In the genomic region with DNA sequence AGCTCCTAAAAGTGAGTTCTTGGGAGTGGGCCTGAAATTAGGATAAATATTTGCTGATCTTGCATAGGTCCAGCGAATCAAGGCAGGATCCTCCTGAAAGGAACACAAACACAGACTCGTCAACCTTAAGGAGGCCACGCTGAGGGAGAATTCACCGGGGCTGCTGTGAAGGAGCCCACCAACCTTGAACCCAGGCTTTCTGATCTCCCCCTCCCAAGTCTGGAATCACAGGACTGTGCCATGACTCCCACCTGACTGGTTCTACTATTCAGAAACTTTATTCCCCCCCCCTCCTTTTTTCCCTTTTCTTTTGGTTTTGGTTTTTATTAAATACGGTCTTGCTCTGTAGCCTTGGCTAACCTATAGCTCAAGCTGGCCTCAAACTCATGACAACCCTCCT, we compare ENCODE assay signal across 21 mouse cellular contexts. TPM values are rescaled to one million over a fixed set of nuclear protein-coding genes. Genes with fewer than 3 reads are reported as not detected.
DNase-seq lines count a peak whose midpoint lies in the region; ATAC-seq and TF ChIP-seq lines count a peak whose summit lies in the region.
"Had no signal": no experiment of that assay in that cellular context is flagged by ENCODE, and none has a peak within 500 bp of the region (broad histone marks: within the 10 kb centered on the region; RNA-seq: fewer than 3 reads in every experiment).

No protein-coding gene starts in this region.

- no peaks in the 10 kb centered on the region for H3K27me3 ChIP-seq in heart, adult 2 months (ENCODE audit: control insufficient read depth, insufficient read depth, low read length)
- H3K27me3 ChIP-seq in heart, embryonic 10.5 days (ENCODE audit: insufficient read depth, poor library complexity, severe bottlenecking), result no peaks in the 10 kb centered on the region
- no peaks in the 10 kb centered on the region for H3K27me3 ChIP-seq in midbrain, embryonic 11.5 days (ENCODE audit: control insufficient read depth, insufficient read depth, low read length)
- H3K27me3 ChIP-seq in midbrain, embryonic 14.5 days (ENCODE audit: control insufficient read depth, insufficient read depth, low read length), result no peaks in the 10 kb centered on the region
- H3K27me3 ChIP-seq: CH12.LX, Patski had no signal

- H3K9me3 ChIP-seq in heart, embryonic 10.5 days, result no peaks in the 10 kb centered on the region
- H3K9me3 ChIP-seq in midbrain, embryonic 11.5 days (ENCODE audit: control insufficient read depth, low read length), result no peaks in the 10 kb centered on the region
- H3K9me3 ChIP-seq in midbrain, embryonic 14.5 days (ENCODE audit: control insufficient read depth, low read length), result no peaks in the 10 kb centered on the region
- H3K9me3 ChIP-seq: G1E had no signal

- WGBS in heart, adult 2 months, result 87% methylated on average over 5 of the region's 5 CpGs
- WGBS in heart, embryonic 10.5 days, result 88% methylated on average over 5 of the region's 5 CpGs
- WGBS in midbrain, embryonic 11.5 days, result 89% methylated on average over 5 of the region's 5 CpGs
- 94% methylated on average over 5 of the region's 5 CpGs for WGBS in midbrain, embryonic 14.5 days

- TF ChIP-seq CTCF in heart, adult 2 months (IDR thresholded peaks at IDR 0.05), result no peak

- DNase-seq in heart, adult 11 months, result peak; percentile 53
- no peak for DNase-seq in heart, adult 2 months
- peak; percentile 54 for DNase-seq in heart, embryonic 10.5 days (ENCODE audit: low spot score)
- no peak for DNase-seq in heart, postnatal 25 days (ENCODE audit: low spot score)
- peak; percentile 57 for DNase-seq in midbrain, embryonic 11.5 days (ENCODE audit: low spot score, missing footprints)
- no peak for DNase-seq in midbrain, embryonic 14.5 days
- DNase-seq: adrenal gland, adult 2 months; adrenal gland, adult 8-10 months; adrenal gland, postnatal 10 days; adrenal gland, postnatal 14 days; adrenal gland, postnatal 25 days; adrenal gland, postnatal 36 days; B cell, adult 2 months; cerebellum, adult 11 months; cerebellum, adult 11-12 months; cerebellum, adult 18-20 months had no signal

- H3K9ac ChIP-seq in heart, adult 2 months (ENCODE audit: low read depth, low read length), result no peak overlapping the region
- no peak overlapping the region for H3K9ac ChIP-seq in midbrain, embryonic 11.5 days (ENCODE audit: low read length)
- H3K9ac ChIP-seq in midbrain, embryonic 14.5 days (replicated peaks; ENCODE audit: low read length), result no peak overlapping the region

- no peak for ATAC-seq in midbrain, embryonic 11.5 days (ENCODE audit: low FRiP score)
- no peak for ATAC-seq in midbrain, embryonic 14.5 days (ENCODE audit: low FRiP score, low TSS enrichment)
- ATAC-seq: activated CD4-positive, CD25-positive, alpha-beta regulatory T cell, adult 4 months; CD4-positive, CD25-positive, alpha-beta regulatory T cell, adult 4 months; Patski had no signal

- H3K27ac ChIP-seq in heart, adult 2 months, result no peak overlapping the region
- H3K27ac ChIP-seq in heart, embryonic 10.5 days, result no peak overlapping the region
- H3K27ac ChIP-seq in midbrain, embryonic 11.5 days (ENCODE audit: low read depth, low read length), result no peak overlapping the region
- no peak overlapping the region for H3K27ac ChIP-seq in midbrain, embryonic 14.5 days (replicated peaks; ENCODE audit: low read depth, low read length)

- intact Hi-C loops in heart, adult 2 months (cut with DNase I), result no loop called here
- intact Hi-C loops in heart, postnatal 25 days (cut with DNase I), result no loop called here

- peaks cover 17% of the 10 kb centered on the region for H3K36me3 ChIP-seq in heart, adult 2 months (ENCODE audit: control insufficient read depth, insufficient read depth, low read length)
- H3K36me3 ChIP-seq in heart, embryonic 10.5 days, result peaks cover 47% of the 10 kb centered on the region
- H3K36me3 ChIP-seq in midbrain, embryonic 11.5 days (ENCODE audit: control insufficient read depth, insufficient read depth, low read length), result peaks cover 15% of the 10 kb centered on the region
- H3K36me3 ChIP-seq in midbrain, embryonic 14.5 days (ENCODE audit: control insufficient read depth, insufficient read depth, low read length), result peaks cover 25% of the 10 kb centered on the region

- no peak overlapping the region for H3K4me2 ChIP-seq in midbrain, embryonic 11.5 days
- H3K4me2 ChIP-seq in midbrain, embryonic 14.5 days (ENCODE audit: low read length), result no peak overlapping the region

- H3K4me3 ChIP-seq in heart, adult 2 months, result no peak overlapping the region
- H3K4me3 ChIP-seq in heart, embryonic 10.5 days, result no peak overlapping the region
- H3K4me3 ChIP-seq in midbrain, embryonic 11.5 days (ENCODE audit: low read depth, low read length), result no peak overlapping the region
- no peak overlapping the region for H3K4me3 ChIP-seq in midbrain, embryonic 14.5 days (replicated peaks; ENCODE audit: low read depth, low read length)

- H3K79me2 ChIP-seq in heart, adult 2 months (replicated peaks; ENCODE audit: control insufficient read depth, insufficient read depth, low read length), result no peaks in the 10 kb centered on the region; the same call in 1 of the 2 replicates

- peaks cover 9% of the 10 kb centered on the region for H3K4me1 ChIP-seq in heart, adult 2 months (ENCODE audit: control insufficient read depth, insufficient read depth, low read length)
- peaks cover 15% of the 10 kb centered on the region; the same call in 1 of the 2 replicates for H3K4me1 ChIP-seq in heart, embryonic 10.5 days
- H3K4me1 ChIP-seq in midbrain, embryonic 11.5 days (ENCODE audit: control insufficient read depth, insufficient read depth, low read length), result peaks cover 5% of the 10 kb centered on the region; the same call in 1 of the 2 replicates
- peaks cover 10% of the 10 kb centered on the region for H3K4me1 ChIP-seq in midbrain, embryonic 14.5 days (ENCODE audit: control insufficient read depth, insufficient read depth, low read length)

- no peak for TF ChIP-seq EP300 in heart, adult 2 months (IDR thresholded peaks at IDR 0.05; ENCODE audit: insufficient read depth, low read depth, low read length)

- TF ChIP-seq POLR2A in heart, adult 2 months (IDR thresholded peaks at IDR 0.05; ENCODE audit: insufficient read depth, low read depth, low read length), result no peak

RNA-seq across cellular contexts. Expression of gene Ndufb4, which starts 5.2 kb away (rescaled TPM):
- total RNA-seq in heart, adult 2 months (2021), result 100 to 1,000 TPM; 188 to 216 TPM
- polyA plus RNA-seq in heart, adult 2 months (2012; rRNA removed), result 162 and 185 TPM in 2 replicates
- polyA plus RNA-seq in heart, embryonic 10.5 days (2016; fragmentation: Nextera tagmentation; extraction: Ambion mirVana), result 61.3 and 67.0 TPM in 2 replicates
- 100 to 1,000 TPM; 168 to 170 TPM for total RNA-seq in heart, postnatal 25 days (2021)
- polyA plus RNA-seq in midbrain, embryonic 11.5 days (2014; fragmentation: Nextera tagmentation; extraction: Ambion mirVana), result 65.1 and 66.0 TPM in 2 replicates
- polyA plus RNA-seq in midbrain, embryonic 14.5 days (2014; fragmentation: Nextera tagmentation; extraction: Ambion mirVana), result 68.6 and 76.9 TPM in 2 replicates

Comparison
In these comparisons a context has a peak if more than half of its experiments do, and no peak if none do; other contexts are left out.
1. DNase-seq: peak in heart, adult 11 months (single experiment), heart, embryonic 10.5 days (single experiment) and midbrain, embryonic 11.5 days (single experiment); none in heart, adult 2 months (0 of 2), heart, postnatal 25 days (single experiment) and midbrain, embryonic 14.5 days (single experiment).